Mouse (Mus musculus): ENCODE results near the gene Gm17078.
"Not testable (repeated sequence)": the region's sequence is repeated elsewhere in the genome, so short reads cannot be mapped to it uniquely, and the experiment has no call there.

Gm17078 gene

GRCm38 (mm10) chr14:51611210-51611609 is at the start of gene Gm17078:
Gm17078 (minus strand) TSS chr14:51611310.
- DNase-seq (ENCODE audit: low spot score), result no peak

GRCm38 (mm10) chr14:51635566-51635965 is 24.5 kb upstream of the Gm17078 start, which contains the start of gene Gm4181:
Gm4181 (minus strand) TSS chr14:51635666.
- not testable (repeated sequence) for DNase-seq (ENCODE audit: low spot score)

- peak; percentile 6 for DNase-seq (ENCODE audit: low spot score)
Observed at GRCm38 (mm10) chr14:51632426-51632825, 21.3 kb upstream of the Gm17078 start.

- not testable (repeated sequence) for DNase-seq (ENCODE audit: low spot score)
Observed at GRCm38 (mm10) chr14:51592039-51592438, 19.1 kb downstream of the Gm17078 start, which contains the start of gene Gm17174. Gm17174 (minus strand) TSS chr14:51592139.

- not testable (repeated sequence) for DNase-seq (ENCODE audit: low spot score)
Observed at GRCm38 (mm10) chr14:51573963-51574362, 37.1 kb downstream of the Gm17078 start, which contains the start of gene Gm17175. Gm17175 (minus strand) TSS chr14:51574063.

Measured in ovary, postnatal 36 days (tissue).